Mouse (Mus musculus): ENCODE measurements around the gene Car5a. TPM values are rescaled to one million over a fixed set of nuclear protein-coding genes. Genes with fewer than 3 reads are reported as not detected.

The Car5a gene
- total RNA-seq, 1 experiment = 0.18 TPM

GRCm38 (mm10) chr8:121911987-121912386 lies 32.7 kb downstream of the Car5a start:
- in situ Hi-C loops (cut with MboI; ENCODE audit: low sequenced_read_pairs in 2 of 2, unreplicated experiment in 2 of 2) = loop anchor here in 1 of 2 experiments (10.0 kb wide), 1 partner anchor 57 kb away; no protein-coding TSS in a partner anchor
- H3K27ac ChIP-seq (ENCODE audit: insufficient read depth, low read depth, low read length, poor library complexity, severe bottlenecking) = no peak overlapping the region
- H3K9me3 ChIP-seq (ENCODE audit: control insufficient read depth, insufficient read depth, low read depth, low read length) = no peaks in the 10 kb centered on the region
- peaks cover 2 to 7% of the 10 kb centered on the region in 2 experiments; a peak in 1 of 4 replicates for H3K4me1 ChIP-seq (ENCODE audit: control insufficient read depth in 2 of 2, insufficient read depth in 2 of 2, low read length in 2 of 2, poor library complexity in 1 of 2)
- no peak overlapping the region for H3K9ac ChIP-seq (ENCODE audit: insufficient read depth, low read depth, low read length, poor library complexity, severe bottlenecking)
- DNase-seq (ENCODE audit: low read depth, low spot score) = no peak
- no peak for TF ChIP-seq ZNF384 (IDR thresholded peaks at IDR 0.05; ENCODE audit: low read depth, low read length)
- TF ChIP-seq ZC3H11A (IDR thresholded peaks at IDR 0.05; ENCODE audit: borderline replicate concordance, low read depth, low read length) = no peak
- TF ChIP-seq CHD2 (IDR thresholded peaks at IDR 0.05; ENCODE audit: low read depth, low read length) = no peak
- no peak for TF ChIP-seq HCFC1 (IDR thresholded peaks at IDR 0.05; ENCODE audit: borderline replicate concordance, insufficient read depth, low read length)
- no peak for TF ChIP-seq MAFK (IDR thresholded peaks at IDR 0.05; ENCODE audit: insufficient read depth, low read depth, low read length)
- H3K36me3 ChIP-seq (ENCODE audit: control insufficient read depth, insufficient read depth, low read length, poor library complexity, severe bottlenecking) = no peaks in the 10 kb centered on the region
- H3K4me3 ChIP-seq (ENCODE audit: insufficient read depth in 1 of 2, low read depth in 1 of 2, low read length in 2 of 2, poor library complexity in 1 of 2, severe bottlenecking in 1 of 2) = no peak overlapping the region

- DNase-seq (ENCODE audit: low read depth, low spot score) = no peak
- Histone ChIP-seq H3K36me3 (ENCODE audit: control insufficient read depth, insufficient read depth, low read length, poor library complexity, severe bottlenecking) (no peaks in the 10 kb centered on the region), H3K9ac (ENCODE audit: insufficient read depth, low read depth, low read length, poor library complexity, severe bottlenecking) (no peak overlapping the region), H3K4me3 (ENCODE audit: insufficient read depth in 1 of 2, low read depth in 1 of 2, low read length in 2 of 2, poor library complexity in 1 of 2, severe bottlenecking in 1 of 2) (no peak overlapping the region), H3K27ac (ENCODE audit: insufficient read depth, low read depth, low read length, poor library complexity, severe bottlenecking) (no peak overlapping the region), H3K4me1 (ENCODE audit: control insufficient read depth in 2 of 2, insufficient read depth in 2 of 2, low read length in 2 of 2, poor library complexity in 1 of 2) (peaks cover 3 to 7% of the 10 kb centered on the region in 2 experiments; a peak in 2 of 4 replicates), H3K9me3 (ENCODE audit: control insufficient read depth, insufficient read depth, low read depth, low read length) (no peaks in the 10 kb centered on the region)
- TF ChIP-seq ZC3H11A (IDR thresholded peaks at IDR 0.05; ENCODE audit: borderline replicate concordance, low read depth, low read length) = no peak
- TF ChIP-seq CHD2 (IDR thresholded peaks at IDR 0.05; ENCODE audit: low read depth, low read length) = no peak
- no peak for TF ChIP-seq HCFC1 (IDR thresholded peaks at IDR 0.05; ENCODE audit: borderline replicate concordance, insufficient read depth, low read length)
- no peak for TF ChIP-seq MAFK (IDR thresholded peaks at IDR 0.05; ENCODE audit: insufficient read depth, low read depth, low read length)
- no peak for TF ChIP-seq ZNF384 (IDR thresholded peaks at IDR 0.05; ENCODE audit: low read depth, low read length)
- in situ Hi-C loops (cut with MboI; ENCODE audit: low sequenced_read_pairs in 2 of 2, unreplicated experiment in 2 of 2) = loop anchor here in 1 of 2 experiments (10.0 kb wide), 1 partner anchor 57 kb away; no protein-coding TSS in a partner anchor
Observed at GRCm38 (mm10) chr8:121911400-121911799, 33.3 kb downstream of the Car5a start.

GRCm38 (mm10) chr8:121909663-121910062 lies 35.0 kb downstream of the Car5a start:
- Histone ChIP-seq H3K4me3 (ENCODE audit: insufficient read depth in 1 of 2, low read depth in 1 of 2, low read length in 2 of 2, poor library complexity in 1 of 2, severe bottlenecking in 1 of 2) (no peak overlapping the region; a peak in 1 of 4 replicates), H3K9ac (ENCODE audit: insufficient read depth, low read depth, low read length, poor library complexity, severe bottlenecking) (no peak overlapping the region), H3K9me3 (ENCODE audit: control insufficient read depth, insufficient read depth, low read depth, low read length) (no peaks in the 10 kb centered on the region), H3K27ac (ENCODE audit: insufficient read depth, low read depth, low read length, poor library complexity, severe bottlenecking) (no peak overlapping the region), H3K36me3 (ENCODE audit: control insufficient read depth, insufficient read depth, low read length, poor library complexity, severe bottlenecking) (peaks cover 6% of the 10 kb centered on the region; the same call in 1 of the 2 replicates), H3K4me1 (ENCODE audit: control insufficient read depth in 2 of 2, insufficient read depth in 2 of 2, low read length in 2 of 2, poor library complexity in 1 of 2) (peaks cover 10 to 11% of the 10 kb centered on the region in 2 experiments; a peak in 2 of 4 replicates)
- TF ChIP-seq HCFC1 (IDR thresholded peaks at IDR 0.05; ENCODE audit: borderline replicate concordance, insufficient read depth, low read length) (no peak), CHD2 (IDR thresholded peaks at IDR 0.05; ENCODE audit: low read depth, low read length) (no peak), MAFK (IDR thresholded peaks at IDR 0.05; ENCODE audit: insufficient read depth, low read depth, low read length) (no peak), ZC3H11A (IDR thresholded peaks at IDR 0.05; ENCODE audit: borderline replicate concordance, low read depth, low read length) (0 out of 2 replicates have a peak, but pooled peaks have one; percentile 36), ZNF384 (IDR thresholded peaks at IDR 0.05; ENCODE audit: low read depth, low read length) (no peak)
- in situ Hi-C loops (cut with MboI; ENCODE audit: low sequenced_read_pairs in 2 of 2, unreplicated experiment in 2 of 2) = loop anchor here in 1 of 2 experiments (10.0 kb wide), 1 partner anchor 55 kb away; no protein-coding TSS in a partner anchor
- DNase-seq (ENCODE audit: low read depth, low spot score) = peak; percentile 54

- in situ Hi-C loops (cut with MboI; ENCODE audit: low sequenced_read_pairs in 2 of 2, unreplicated experiment in 2 of 2) = no loop called here
- H3K36me3 ChIP-seq (ENCODE audit: control insufficient read depth, insufficient read depth, low read length, poor library complexity, severe bottlenecking) = peaks cover 11% of the 10 kb centered on the region; the same call in 1 of the 2 replicates
- H3K9me3 ChIP-seq (ENCODE audit: control insufficient read depth, insufficient read depth, low read depth, low read length) = no peaks in the 10 kb centered on the region
- H3K4me3 ChIP-seq (ENCODE audit: insufficient read depth in 1 of 2, low read depth in 1 of 2, low read length in 2 of 2, poor library complexity in 1 of 2, severe bottlenecking in 1 of 2) = no peak overlapping the region
- H3K9ac ChIP-seq (ENCODE audit: insufficient read depth, low read depth, low read length, poor library complexity, severe bottlenecking) = no peak overlapping the region
- peaks cover 10 to 13% of the 10 kb centered on the region in 2 experiments; a peak in 3 of 4 replicates for H3K4me1 ChIP-seq (ENCODE audit: control insufficient read depth in 2 of 2, insufficient read depth in 2 of 2, low read length in 2 of 2, poor library complexity in 1 of 2)
- no peak for TF ChIP-seq CHD2 (IDR thresholded peaks at IDR 0.05; ENCODE audit: low read depth, low read length)
- no peak for TF ChIP-seq HCFC1 (IDR thresholded peaks at IDR 0.05; ENCODE audit: borderline replicate concordance, insufficient read depth, low read length)
- TF ChIP-seq ZNF384 (IDR thresholded peaks at IDR 0.05; ENCODE audit: low read depth, low read length) = no peak
- no peak for TF ChIP-seq MAFK (IDR thresholded peaks at IDR 0.05; ENCODE audit: insufficient read depth, low read depth, low read length)
- TF ChIP-seq ZC3H11A (IDR thresholded peaks at IDR 0.05; ENCODE audit: borderline replicate concordance, low read depth, low read length) = no peak
- H3K27ac ChIP-seq (ENCODE audit: insufficient read depth, low read depth, low read length, poor library complexity, severe bottlenecking) = no peak overlapping the region
- DNase-seq (ENCODE audit: low read depth, low spot score) = no peak
Observed at GRCm38 (mm10) chr8:121909148-121909541, 35.6 kb downstream of the Car5a start.
